Mouse (Mus musculus) heart, postnatal 0 days (tissue): ENCODE data around the gene Osbpl5.

Experiments used
- CTCF ChIP-seq: IDR thresholded peaks from 2 replicates; pipeline ENCODE4 v1.5.1; 2016; ENCODE audit warnings: antibody characterized with exemption, control low read depth, low read depth
- EP300 ChIP-seq: IDR thresholded peaks from 2 replicates; pipeline ENCODE4 v1.6.1; 2016; ENCODE audit warnings: antibody characterized with exemption, low read depth

DNA sequence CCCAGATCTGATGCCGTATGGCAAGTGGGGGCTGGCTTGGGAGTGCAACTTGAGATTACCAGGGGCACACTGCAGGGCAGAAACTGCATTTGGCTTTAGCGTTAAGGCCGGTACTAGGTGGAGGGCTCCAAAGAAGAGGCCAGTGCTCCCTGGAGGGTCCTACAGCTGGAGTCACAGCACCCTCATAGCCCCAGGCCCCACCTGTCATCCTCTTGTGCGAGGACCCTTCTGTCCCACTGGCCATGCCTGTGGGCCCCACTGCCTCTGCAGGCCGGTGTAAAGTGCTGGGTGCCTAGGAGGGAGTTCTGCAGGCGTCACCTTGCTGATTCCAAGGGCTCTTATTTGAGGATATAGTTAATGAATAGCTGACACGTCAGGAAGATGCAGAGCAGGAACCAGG lies 67.3 kb downstream of the Osbpl5 start:
- TF ChIP-seq CTCF (no peak), EP300 (no peak)
